Mouse (Mus musculus): ENCODE results near the gene Ssc4d.

Ssc4d gene

DNA sequence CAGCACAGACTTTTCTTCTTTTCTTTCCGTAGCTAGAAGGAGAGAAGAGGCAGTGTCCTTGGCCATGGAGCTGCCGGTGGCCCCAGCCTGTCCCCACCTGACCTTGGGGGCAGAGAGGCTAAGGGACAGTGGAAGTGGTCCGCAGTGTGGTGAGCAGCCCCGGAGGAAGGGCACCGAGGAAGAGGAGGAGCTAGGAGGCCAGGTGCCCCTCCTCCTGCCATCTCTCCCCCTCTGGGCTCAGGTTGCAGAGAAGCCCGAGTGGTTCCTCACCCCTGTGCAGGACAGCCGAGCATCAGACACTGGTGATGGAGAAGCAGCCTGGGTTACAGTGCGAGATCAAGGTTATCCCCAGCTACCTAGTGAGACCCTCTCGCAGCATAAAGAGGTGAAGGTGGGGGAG is at the start of gene Ssc4d:
Gene Ssc4d (minus strand): TSS at position 167 of the 400 bp plus-strand sequence.
- ChIA-PET POLR2A (interaction anchor here in 2 of 4 experiments (0.6 to 4.6 kb wide), 10 partner anchors 10 to 54 kb away, joined by 3 to 25 read pairs (median 4); partner anchors contain the start of gene Dtx2 (in 1 of the 2)), CTCF (interaction anchor here in 2 of 4 experiments (0.8 to 1.5 kb wide), 3 partner anchors 8 to 730 kb away, joined by 4 to 7 read pairs (median 7); partner anchors contain the start of gene Dtx2 (in 1 of the 2))

GRCm38 (mm10) chr5:136019907-136020306 is 45.6 kb upstream of the Ssc4d start:
- CTCF ChIA-PET, result interaction anchor here in 3 of 4 experiments (0.5 to 1.2 kb wide), 5 partner anchors 21 to 122 kb away, joined by 3 to 4 read pairs (median 3); partner anchors contain the start of gene Dtx2 (in 1 of the 3)

DNA sequence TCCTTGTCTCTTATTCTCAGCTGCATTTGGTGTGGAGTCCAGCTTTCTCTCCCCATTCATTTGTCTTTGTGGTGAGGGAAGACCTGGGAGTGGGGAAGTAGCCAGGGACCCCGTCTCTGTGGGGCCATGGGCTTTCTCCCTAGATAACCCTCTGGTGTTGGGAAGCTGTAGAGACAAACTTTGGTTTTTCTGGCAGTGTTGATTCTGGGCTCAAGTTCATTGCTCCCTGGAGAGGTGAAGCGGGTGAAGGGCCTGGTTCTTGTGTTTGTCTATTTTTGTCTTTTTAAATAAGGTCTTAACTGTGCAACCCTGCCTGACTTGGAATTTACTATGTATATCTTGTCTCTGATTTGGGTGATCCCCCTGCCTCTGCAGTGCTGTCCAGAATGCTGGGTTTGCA is 44.4 kb upstream of the Ssc4d start:
- CTCF ChIA-PET, result interaction anchor here in 1 of 4 experiments (0.6 kb wide), 1 partner anchor 50 kb away, joined by 5 read pairs; no protein-coding TSS in a partner anchor
- POLR2A ChIA-PET, result interaction anchor here in 3 of 4 experiments (0.6 to 1.7 kb wide), 7 partner anchors 9 to 160 kb away, joined by 3 to 9 read pairs (median 3); partner anchors contain the start of genes Dtx2 (in 1 of the 3) and Rasa4 (in 1 of the 3)

More at GRCm38 (mm10) chr5:136019907-136020306, 45.6 kb upstream of the Ssc4d start:
- POLR2A ChIA-PET, result interaction anchor here in 3 of 4 experiments (0.6 to 2.0 kb wide), 6 partner anchors 7 to 270 kb away, joined by 3 to 8 read pairs (median 4); partner anchors contain the start of gene Dtx2 (in 1 of the 3)

DNA sequence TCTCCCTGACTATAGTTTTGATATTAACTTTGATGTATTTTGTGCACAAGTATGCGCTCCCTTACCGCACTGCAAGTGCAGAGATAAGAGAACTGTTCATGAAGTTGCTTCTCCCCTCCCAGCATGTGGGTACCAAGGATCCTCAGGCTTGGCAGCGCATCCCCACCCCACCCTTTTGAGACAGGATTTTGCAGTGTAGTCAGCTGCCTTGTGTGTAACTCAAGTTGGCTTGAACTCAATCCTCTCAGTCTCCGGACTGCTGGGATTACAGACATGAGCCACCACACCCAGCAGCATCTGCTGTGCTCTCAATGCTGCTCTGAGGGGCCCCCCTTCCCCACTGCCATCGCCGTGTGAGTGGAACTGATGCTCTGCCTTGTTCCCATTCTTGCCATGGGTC is 42.9 kb upstream of the Ssc4d start:
- POLR2A ChIA-PET, result interaction anchor here in 2 of 4 experiments (0.8 to 1.7 kb wide), 8 partner anchors 11 to 66 kb away, joined by 3 to 7 read pairs (median 4); partner anchors contain the start of gene Rasa4 (in 1 of the 2)
- CTCF ChIA-PET, result interaction anchor here in 2 of 4 experiments (1.4 to 1.5 kb wide), 2 partner anchors 22 to 35 kb away, joined by 5 to 6 read pairs; partner anchors contain the start of gene Dtx2 (in 1 of the 2)

DNA sequence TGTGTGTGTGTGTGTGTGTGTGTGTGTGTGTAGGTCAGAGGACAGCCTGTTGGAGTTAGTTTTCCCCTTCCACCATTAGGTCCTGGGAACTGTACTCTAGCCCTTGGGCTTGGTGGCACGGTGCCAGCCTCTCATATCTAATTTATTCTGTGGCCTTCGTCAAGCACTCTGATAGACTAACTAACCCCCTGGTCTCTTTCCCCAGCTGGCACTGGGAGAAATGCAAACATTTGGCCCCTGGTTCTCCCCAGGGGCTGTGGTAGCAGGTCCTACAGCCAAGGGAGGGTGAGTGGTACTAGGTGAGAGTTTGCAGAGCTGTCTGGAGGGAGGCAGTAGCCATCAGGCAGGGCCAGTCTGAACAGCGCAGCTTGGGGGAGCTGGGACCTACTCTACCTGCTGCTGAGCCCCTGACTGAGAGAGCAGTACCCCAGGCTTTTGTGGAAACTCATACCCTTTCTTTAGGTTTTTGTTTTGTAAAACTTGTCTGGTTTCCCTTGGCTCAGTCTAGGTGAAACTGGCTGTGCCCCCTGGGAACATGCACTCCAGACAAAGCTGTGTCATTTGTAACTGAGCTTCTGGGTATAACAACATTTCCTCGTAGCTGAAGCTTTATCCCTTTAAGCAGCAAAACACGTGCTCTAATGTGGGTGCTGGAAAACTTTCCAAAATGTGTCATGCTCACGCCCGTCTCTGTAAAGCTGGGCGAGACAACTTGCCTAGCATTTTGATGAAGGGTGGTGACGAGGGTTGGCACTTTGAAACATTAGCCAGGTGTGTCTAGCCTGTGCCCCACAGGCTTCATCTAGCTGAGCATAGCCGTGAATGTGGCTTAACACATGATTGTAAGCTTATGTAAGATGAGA is 41.9 kb upstream of the Ssc4d start:
- ChIA-PET POLR2A (interaction anchor here (0.6 to 2.6 kb wide), 27 partner anchors 10 to 238 kb away, joined by 3 to 20 read pairs (median 4); partner anchors contain the start of genes Dtx2 (in 2 of the 4), Mdh2 (in 1 of the 4), Styxl1 (in 1 of the 4) and Upk3b (in 1 of the 4)), CTCF (interaction anchor here (0.6 to 1.5 kb wide), 12 partner anchors 13 to 237 kb away, joined by 3 to 6 read pairs (median 3); partner anchors contain the start of gene Dtx2 (in 1 of the 4))

DNA sequence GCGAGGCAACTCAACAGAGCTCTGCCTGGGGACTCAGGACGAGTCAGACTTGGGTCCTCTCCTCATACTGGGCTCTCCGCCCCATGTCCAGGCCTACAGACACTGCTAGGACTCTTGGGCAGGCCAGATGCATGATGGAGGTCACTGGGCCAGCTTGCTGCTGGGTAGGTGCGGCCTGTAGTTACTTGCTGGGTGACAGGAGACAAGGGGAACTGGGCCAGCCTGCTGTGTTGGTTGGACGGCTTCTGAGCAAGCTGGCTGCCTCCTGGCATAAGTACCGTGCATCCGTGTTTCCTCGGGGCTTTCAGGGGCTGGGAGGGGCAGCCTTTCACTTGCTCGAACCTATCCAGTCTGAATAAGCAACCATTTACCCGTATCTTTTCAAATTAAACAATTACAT is 41.3 kb upstream of the Ssc4d start:
- ChIA-PET CTCF (interaction anchor here (0.6 to 1.5 kb wide), 10 partner anchors 12 to 151 kb away, joined by 3 to 7 read pairs (median 4); partner anchors contain the start of gene Dtx2 (in 1 of the 4)), POLR2A (interaction anchor here (0.7 to 2.6 kb wide), 15 partner anchors 10 to 37 kb away, joined by 3 to 20 read pairs (median 4); partner anchors contain the start of gene Dtx2 (in 2 of the 4))

DNA sequence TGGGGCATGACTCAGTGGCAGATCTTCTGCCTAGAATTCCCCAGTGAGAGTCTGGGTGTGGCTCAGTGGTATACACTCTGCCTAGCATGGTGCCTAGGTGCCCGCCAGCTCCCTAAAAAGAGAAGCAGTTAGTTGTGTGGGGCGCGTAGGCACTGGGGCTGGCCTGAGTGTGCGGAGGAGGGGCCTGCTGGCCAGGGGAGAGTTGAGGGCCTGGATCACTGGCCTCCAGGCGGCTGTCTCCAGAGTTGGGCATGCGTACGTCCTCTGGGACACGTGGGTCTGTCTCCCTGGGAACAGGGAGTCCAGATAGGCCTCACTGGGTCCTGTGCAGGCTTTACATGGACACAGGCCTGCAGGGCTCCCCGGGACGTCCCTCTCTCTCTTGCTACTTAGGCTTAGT is 40.5 kb upstream of the Ssc4d start:
- POLR2A ChIA-PET, result interaction anchor here in 2 of 4 experiments (1.3 to 2.6 kb wide), 3 partner anchors 9 to 26 kb away, joined by 4 to 20 read pairs (median 9); no protein-coding TSS in a partner anchor
- CTCF ChIA-PET, result interaction anchor here in 3 of 4 experiments (0.5 to 1.2 kb wide), 3 partner anchors 33 to 114 kb away, joined by 3 read pairs; partner anchors contain the start of gene Rasa4 (in 1 of the 3)

DNA sequence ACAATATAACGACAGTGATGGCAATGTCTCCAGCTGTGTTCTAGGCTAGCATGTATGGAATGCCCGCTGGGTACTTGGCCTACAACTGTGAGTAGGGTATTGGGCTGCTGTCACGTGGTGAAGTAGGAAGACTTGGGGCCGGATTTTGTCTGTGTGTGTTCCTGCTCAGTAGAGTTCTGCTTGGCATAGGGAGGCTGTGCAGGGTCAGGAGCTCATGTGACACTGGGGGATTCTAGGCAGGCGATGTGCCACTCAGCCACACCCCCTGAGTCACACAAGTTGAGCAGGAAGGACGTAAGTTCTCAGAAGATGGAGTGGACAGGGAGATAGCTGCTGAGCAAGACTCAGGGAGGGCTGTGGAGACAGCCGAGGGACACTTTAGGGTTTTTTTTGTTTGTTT is 33.4 kb upstream of the Ssc4d start:
- ChIA-PET POLR2A (interaction anchor here in 2 of 4 experiments (0.6 to 2.0 kb wide), 7 partner anchors 12 to 230 kb away, joined by 3 to 6 read pairs (median 3); partner anchors contain the start of genes Dtx2 (in 1 of the 2), Mdh2 (in 1 of the 2) and Styxl1 (in 1 of the 2)), CTCF (interaction anchor here in 1 of 4 experiments (0.6 kb wide), 1 partner anchor 196 kb away, joined by 3 read pairs; no protein-coding TSS in a partner anchor)

DNA sequence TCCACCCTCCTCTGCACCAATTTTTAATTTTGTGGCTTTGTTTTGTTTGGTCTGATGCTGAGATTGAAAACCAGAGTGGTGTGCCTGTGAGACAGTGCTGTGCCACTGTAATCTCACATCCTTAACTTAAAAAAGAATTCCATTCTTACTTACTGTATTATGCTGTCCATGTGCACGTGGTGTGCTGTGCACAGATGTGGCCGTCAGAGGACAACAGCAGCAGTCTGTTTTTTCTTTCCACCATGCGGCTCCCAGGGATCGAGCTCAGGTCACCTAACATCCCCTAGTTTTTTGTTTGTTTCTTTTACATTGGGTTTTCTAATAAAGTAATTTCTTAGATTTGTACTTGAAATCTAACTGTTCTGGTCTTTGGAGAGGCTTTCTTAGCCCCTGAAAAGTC is 30.2 kb upstream of the Ssc4d start:
- ChIA-PET POLR2A (interaction anchor here in 2 of 4 experiments (1.3 to 2.5 kb wide), 5 partner anchors 10 to 101 kb away, joined by 4 to 8 read pairs (median 8); partner anchors contain the start of gene Dtx2 (in 2 of the 2)), CTCF (no interaction called here)

DNA sequence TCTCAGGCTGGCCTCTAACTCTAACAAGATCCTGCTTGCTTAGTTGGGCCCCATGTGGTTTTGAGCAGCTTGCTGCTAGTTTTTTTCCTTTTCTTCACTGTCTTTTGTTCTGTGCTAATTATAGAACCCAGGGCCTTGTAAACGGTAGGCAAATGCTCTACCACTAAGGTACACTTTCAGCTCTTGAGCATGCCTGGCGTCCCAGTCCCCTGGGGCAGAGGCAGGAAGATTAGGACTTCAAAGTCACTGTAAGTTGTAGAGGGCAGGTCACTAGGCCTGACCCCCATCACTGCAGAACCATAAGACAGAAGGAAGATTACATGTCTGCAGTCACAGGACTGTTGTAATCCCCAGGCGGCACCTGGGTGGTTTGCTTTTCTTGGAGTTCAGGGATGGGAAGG is 28.4 kb upstream of the Ssc4d start:
- ChIA-PET CTCF (interaction anchor here (0.5 to 1.9 kb wide), 19 partner anchors 9 to 1514 kb away, joined by 3 to 9 read pairs (median 4); partner anchors contain the start of gene Dtx2 (in 1 of the 4)), POLR2A (interaction anchor here in 3 of 4 experiments (0.5 to 3.6 kb wide), 35 partner anchors 8 to 700 kb away, joined by 3 to 20 read pairs (median 4); partner anchors contain the start of genes Dtx2 (in 3 of the 3), Ywhag (in 2 of the 3), Hspb1 (in 1 of the 3) and Upk3b (in 1 of the 3))

GRCm38 (mm10) chr5:136002325-136002724 is 28.0 kb upstream of the Ssc4d start:
- POLR2A ChIA-PET, result interaction anchor here in 3 of 4 experiments (0.6 to 3.6 kb wide), 25 partner anchors 7 to 250 kb away, joined by 3 to 20 read pairs (median 4); partner anchors contain the start of genes Dtx2 (in 3 of the 3), Ywhag (in 2 of the 3), Hspb1 (in 1 of the 3) and Upk3b (in 1 of the 3)
- CTCF ChIA-PET, result interaction anchor here in 3 of 4 experiments (0.6 to 1.9 kb wide), 13 partner anchors 8 to 1684 kb away, joined by 3 to 9 read pairs (median 3); partner anchors contain the start of gene Dtx2 (in 1 of the 3)

- ChIA-PET CTCF (interaction anchor here in 1 of 4 experiments (0.6 kb wide), 1 partner anchor 98 kb away, joined by 5 read pairs; no protein-coding TSS in a partner anchor), POLR2A (interaction anchor here in 3 of 4 experiments (0.6 to 3.6 kb wide), 8 partner anchors 14 to 262 kb away, joined by 3 to 20 read pairs (median 3); no protein-coding TSS in a partner anchor)
Measured at GRCm38 (mm10) chr5:136001222-136001621, 26.9 kb upstream of the Ssc4d start.

DNA sequence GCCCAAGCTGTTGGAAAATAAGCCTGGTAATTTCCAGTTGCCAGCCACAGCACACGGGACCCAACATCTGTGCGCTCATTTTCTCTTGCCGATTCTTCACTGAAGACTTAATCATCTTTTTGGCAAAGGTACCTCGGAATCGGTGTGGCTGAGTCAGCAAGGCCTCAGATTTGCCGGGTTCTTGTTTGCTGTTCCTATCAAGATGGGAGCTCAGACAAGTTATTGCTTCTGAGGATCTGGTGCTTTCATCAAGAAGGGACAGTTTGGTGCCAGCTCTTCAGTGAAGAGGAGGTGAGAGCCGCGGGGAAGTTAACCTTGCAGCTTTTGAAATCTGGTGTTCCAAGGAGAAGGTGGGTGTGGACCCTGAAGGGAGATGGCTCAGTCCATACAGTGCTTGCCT is 21.8 kb upstream of the Ssc4d start:
- POLR2A ChIA-PET, result interaction anchor here in 3 of 4 experiments (0.9 to 3.3 kb wide), 13 partner anchors 9 to 65 kb away, joined by 3 to 22 read pairs (median 6); partner anchors contain the start of gene Upk3b (in 1 of the 3)
- CTCF ChIA-PET, result interaction anchor here (0.6 to 6.2 kb wide), 9 partner anchors 11 to 95 kb away, joined by 3 to 34 read pairs (median 4); partner anchors contain the start of gene Zp3 (in 1 of the 4)

- ChIA-PET CTCF (interaction anchor here (0.5 to 6.2 kb wide), 40 partner anchors 7 to 1609 kb away, joined by 3 to 34 read pairs (median 4); partner anchors contain the start of genes Hspb1 (in 1 of the 4), Prkrip1 (in 1 of the 4), Rasa4 (in 1 of the 4) and Vps37d (in 1 of the 4)), POLR2A (interaction anchor here (0.5 to 3.3 kb wide), 71 partner anchors 7 to 627 kb away, joined by 3 to 22 read pairs (median 4); partner anchors contain the start of genes Hspb1 (in 3 of the 4), Mdh2 (in 2 of the 4), Styxl1 (in 2 of the 4) and Upk3b (in 2 of the 4))
Measured at GRCm38 (mm10) chr5:135994725-135995687, 20.7 kb upstream of the Ssc4d start, which contains the start of gene Dtx2. Gene Dtx2 (plus strand): TSS chr5:135994800.

DNA sequence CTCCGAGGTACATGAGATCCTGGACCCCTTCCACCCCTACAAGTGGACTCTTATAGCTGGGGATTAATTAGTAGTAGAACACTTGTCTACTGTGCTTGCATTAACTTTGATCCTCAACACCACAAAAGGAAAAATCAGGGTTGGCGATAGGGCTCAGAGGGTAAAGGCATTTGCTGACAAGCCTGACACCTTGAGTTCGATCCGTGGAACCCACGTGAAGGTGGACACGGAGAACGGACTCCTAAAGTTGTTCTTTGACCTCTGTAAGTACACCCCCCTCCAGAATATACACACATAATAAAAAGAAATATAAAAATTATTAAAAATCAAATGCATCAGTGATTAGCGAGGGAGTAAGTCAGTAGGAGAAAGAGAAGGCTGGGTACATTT is 20.0 kb upstream of the Ssc4d start:
- CTCF ChIA-PET, result interaction anchor here (0.5 to 6.2 kb wide), 31 partner anchors 8 to 1608 kb away, joined by 3 to 34 read pairs (median 4); partner anchors contain the start of genes Hspb1 (in 1 of the 4), Prkrip1 (in 1 of the 4), Rasa4 (in 1 of the 4) and Vps37d (in 1 of the 4)
- POLR2A ChIA-PET, result interaction anchor here (0.5 to 3.3 kb wide), 63 partner anchors 8 to 628 kb away, joined by 3 to 22 read pairs (median 4); partner anchors contain the start of genes Hspb1 (in 3 of the 4), Mdh2 (in 2 of the 4), Styxl1 (in 2 of the 4) and Ywhag (in 2 of the 4)
